Mouse (Mus musculus) megakaryocyte progenitor cell, adult 5-6 weeks (primary cell): ENCODE data around the gene Cdk7. TPM values are rescaled to one million over a fixed set of nuclear protein-coding genes. Genes with fewer than 3 reads are reported as not detected.

ENCODE experiments used
- total RNA-seq, 2 experiments: library from RNA; stranded (forward) in 1 of 2; stranded (reverse) in 1 of 2; fragments of 157-497, 149-512 nt in 1 of 2; fragments of 200-1000 nt in 1 of 2; gene quantifications; 2 replicates each; pipeline versions ENCODE4 v1.2.3 to v1.2.4; 2015 to 2017

The Cdk7 gene
- total RNA-seq, 2 experiments from 2014 or later, result 51.1 to 55.9 TPM

Other genes with a start within 250 kb of the Cdk7 start
- gene Gtf2h2, start 238.4 kb downstream of the Cdk7 start, total RNA-seq (2015), result 62.5 and 69.7 TPM in 2 replicates
- 57.3 and 66.1 TPM in 2 replicates for gene Gtf2h2, start 238.4 kb downstream of the Cdk7 start, total RNA-seq (2017)
- gene Ocln, start 178.2 kb downstream of the Cdk7 start, total RNA-seq (2015), result 0.30 TPM in 1 of 2 replicates, not detected in the other
- not detected in 2 replicates for gene Ocln, start 178.2 kb downstream of the Cdk7 start, total RNA-seq (2017)
- 0.27 and 0.54 TPM in 2 replicates for gene Marveld2, start 114.0 kb downstream of the Cdk7 start, total RNA-seq (2015)
- gene Marveld2, start 114.0 kb downstream of the Cdk7 start, total RNA-seq (2017), result 0.44 and 0.62 TPM in 2 replicates
- 391 and 416 TPM in 2 replicates for gene Ak6, start 80.0 kb downstream of the Cdk7 start, total RNA-seq (2015)
- gene Ak6, start 80.0 kb downstream of the Cdk7 start, total RNA-seq (2017), result 317 and 335 TPM in 2 replicates
- gene Rad17, start 79.9 kb downstream of the Cdk7 start, total RNA-seq (2015), result 30.2 and 33.0 TPM in 2 replicates
- gene Rad17, start 79.9 kb downstream of the Cdk7 start, total RNA-seq (2017), result 34.9 and 38.4 TPM in 2 replicates
- gene Taf9, start 79.4 kb downstream of the Cdk7 start, total RNA-seq (2015), result 62.2 and 84.3 TPM in 2 replicates
- 37.0 and 56.6 TPM in 2 replicates for gene Taf9, start 79.4 kb downstream of the Cdk7 start, total RNA-seq (2017)
- gene Ccdc125, start 61.2 kb downstream of the Cdk7 start, total RNA-seq (2015), result 24.0 and 28.2 TPM in 2 replicates
- gene Ccdc125, start 61.2 kb downstream of the Cdk7 start, total RNA-seq (2017), result 48.0 and 48.1 TPM in 2 replicates
- 86.2 and 90.4 TPM in 2 replicates for gene Mrps36, start 13.7 kb upstream of the Cdk7 start, total RNA-seq (2015)
- gene Mrps36, start 13.7 kb upstream of the Cdk7 start, total RNA-seq (2017), result 73.0 and 75.8 TPM in 2 replicates
- 64.8 and 71.7 TPM in 2 replicates for gene Cenph, start 45.0 kb upstream of the Cdk7 start, total RNA-seq (2015)
- 66.3 and 67.7 TPM in 2 replicates for gene Cenph, start 45.0 kb upstream of the Cdk7 start, total RNA-seq (2017)
- gene Ccnb1, start 55.6 kb upstream of the Cdk7 start, total RNA-seq (2015), result 152 and 153 TPM in 2 replicates
- gene Ccnb1, start 55.6 kb upstream of the Cdk7 start, total RNA-seq (2017), result 181 and 194 TPM in 2 replicates
- gene Slc30a5, start 102.5 kb upstream of the Cdk7 start, total RNA-seq (2015), result 127 and 130 TPM in 2 replicates
- gene Slc30a5, start 102.5 kb upstream of the Cdk7 start, total RNA-seq (2017), result 99.7 and 101 TPM in 2 replicates